Mouse (Mus musculus): Measurements from ENCODE around the gene P4ha2. TPM values are rescaled to one million over a fixed set of nuclear protein-coding genes. Genes with fewer than 3 reads are reported as not detected.
A peak's percentile ranks its signal among the peaks of the same experiment; 100 is the strongest.
"Not testable (repeated sequence)": the region's sequence is repeated elsewhere in the genome, so short reads cannot be mapped to it uniquely, and the experiment has no call there.

Gene P4ha2
- polyA plus RNA-seq, 2 experiments, result 1.7 to 1.8 TPM

GRCm38 (mm10) chr11:54127397-54127796, 27.5 kb downstream of the P4ha2 start:
- no peak overlapping the region for H3K27ac ChIP-seq
- peak overlapping the region; percentile 65 for H3K4me2 ChIP-seq (ENCODE audit: low read depth)
- TF ChIP-seq CTCF (IDR thresholded peaks at IDR 0.05; ENCODE audit: low read depth) (no peak), EP300 (IDR thresholded peaks at IDR 0.05; ENCODE audit: low read depth) (no peak)
- WGBS (ENCODE audit: insufficient replicate concordance), result 13% methylated on average over 2 of the region's 2 CpGs
- peaks cover 5 to 8% of the 10 kb centered on the region in 2 experiments for H3K4me1 ChIP-seq (replicated peaks; ENCODE audit: control insufficient read depth in 2 of 2, insufficient read depth in 2 of 2, low read length in 1 of 2)
- peak; percentile 65; the same call in 1 of the 2 replicates for ATAC-seq (ENCODE audit: insufficient read depth)
- H3K4me3 ChIP-seq (ENCODE audit: insufficient read depth in 1 of 2, low read depth in 2 of 2, low read length in 2 of 2), result peak overlapping the region in 1 of 2 experiments; percentile 40; a peak in 1 of 4 replicates
- no peaks in the 10 kb centered on the region for H3K9me3 ChIP-seq (ENCODE audit: control insufficient read depth, low read length)
- H3K9ac ChIP-seq (replicated peaks), result peak overlapping the region; percentile 16; the same call in 1 of the 2 replicates
- no peaks in the 10 kb centered on the region for H3K36me3 ChIP-seq (replicated peaks; ENCODE audit: control insufficient read depth, insufficient read depth, low read depth)
- DNase-seq (ENCODE audit: low read depth in 3 of 3, low spot score in 3 of 3), result peak in 1 of 3 experiments; percentile 11
- H3K27me3 ChIP-seq (ENCODE audit: control insufficient read depth, insufficient read depth, low read length), result no peaks in the 10 kb centered on the region

- ATAC-seq (ENCODE audit: insufficient read depth) (no peak), DNase-seq (ENCODE audit: low read depth in 3 of 3, low spot score in 3 of 3) (no peak)
- no peak overlapping the region for H3K27ac ChIP-seq
- H3K4me2 ChIP-seq (ENCODE audit: low read depth), result no peak overlapping the region
- H3K9me3 ChIP-seq (ENCODE audit: control insufficient read depth, low read length), result no peaks in the 10 kb centered on the region
- no peak overlapping the region for H3K9ac ChIP-seq (replicated peaks)
- H3K4me3 ChIP-seq (ENCODE audit: insufficient read depth in 1 of 2, low read depth in 2 of 2, low read length in 2 of 2), result no peak overlapping the region
- WGBS (ENCODE audit: insufficient replicate concordance), result 72% methylated on average over 8 of the region's 8 CpGs
- TF ChIP-seq EP300 (IDR thresholded peaks at IDR 0.05; ENCODE audit: low read depth) (no peak), CTCF (IDR thresholded peaks at IDR 0.05; ENCODE audit: low read depth) (no peak)
- no peaks in the 10 kb centered on the region for H3K36me3 ChIP-seq (replicated peaks; ENCODE audit: control insufficient read depth, insufficient read depth, low read depth)
- H3K4me1 ChIP-seq (replicated peaks; ENCODE audit: control insufficient read depth in 2 of 2, insufficient read depth in 2 of 2, low read length in 1 of 2), result peaks cover 5 to 10% of the 10 kb centered on the region in 2 experiments
- H3K27me3 ChIP-seq (ENCODE audit: control insufficient read depth, insufficient read depth, low read length), result no peaks in the 10 kb centered on the region
Measured at GRCm38 (mm10) chr11:54129955-54130354, 30.1 kb downstream of the P4ha2 start.

GRCm38 (mm10) chr11:54130721-54131120, 30.8 kb downstream of the P4ha2 start:
- Histone ChIP-seq H3K4me2 (ENCODE audit: low read depth) (no peak overlapping the region), H3K4me3 (ENCODE audit: insufficient read depth in 1 of 2, low read depth in 2 of 2, low read length in 2 of 2) (no peak overlapping the region), H3K9ac (replicated peaks) (no peak overlapping the region), H3K27ac (no peak overlapping the region), H3K36me3 (replicated peaks; ENCODE audit: control insufficient read depth, insufficient read depth, low read depth) (no peaks in the 10 kb centered on the region), H3K9me3 (ENCODE audit: control insufficient read depth, low read length) (no peaks in the 10 kb centered on the region), H3K27me3 (ENCODE audit: control insufficient read depth, insufficient read depth, low read length) (no peaks in the 10 kb centered on the region), H3K4me1 (replicated peaks; ENCODE audit: control insufficient read depth in 2 of 2, insufficient read depth in 2 of 2, low read length in 1 of 2) (peaks cover 5 to 12% of the 10 kb centered on the region in 2 experiments)
- WGBS (ENCODE audit: insufficient replicate concordance), result 71% methylated on average over 6 of the region's 6 CpGs
- ATAC-seq (ENCODE audit: insufficient read depth) (no peak), DNase-seq (ENCODE audit: low read depth in 3 of 3, low spot score in 3 of 3) (no peak)
- TF ChIP-seq CTCF (IDR thresholded peaks at IDR 0.05; ENCODE audit: low read depth), result no peak
- no peak for TF ChIP-seq EP300 (IDR thresholded peaks at IDR 0.05; ENCODE audit: low read depth)

DNA sequence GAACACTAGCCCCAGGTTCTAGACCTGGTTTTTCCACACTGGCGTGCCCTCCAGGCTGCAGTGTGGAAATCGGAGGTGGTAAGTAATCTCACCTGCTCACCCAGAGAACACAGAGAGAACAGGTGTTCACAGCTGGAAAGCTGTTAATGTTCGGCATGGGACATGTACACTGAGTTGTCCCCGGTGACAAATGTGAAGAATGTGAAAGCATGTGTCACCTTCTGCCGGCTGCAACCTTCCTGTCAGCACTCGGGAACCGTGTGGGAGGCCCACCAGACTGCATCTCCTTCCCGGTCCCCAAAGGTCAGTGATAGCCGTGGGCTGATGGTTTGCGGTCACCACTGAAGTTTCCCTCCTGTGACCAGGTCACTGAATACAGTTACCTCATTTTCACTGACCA, 32.4 kb downstream of the P4ha2 start:
- Histone ChIP-seq H3K9me3 (ENCODE audit: control insufficient read depth, low read length) (no peaks in the 10 kb centered on the region), H3K27ac (no peak overlapping the region), H3K4me3 (ENCODE audit: insufficient read depth in 1 of 2, low read depth in 2 of 2, low read length in 2 of 2) (no peak overlapping the region), H3K4me1 (replicated peaks; ENCODE audit: control insufficient read depth in 2 of 2, insufficient read depth in 2 of 2, low read length in 1 of 2) (peaks cover 2 to 6% of the 10 kb centered on the region in 2 experiments), H3K4me2 (ENCODE audit: low read depth) (no peak overlapping the region), H3K27me3 (ENCODE audit: control insufficient read depth, insufficient read depth, low read length) (no peaks in the 10 kb centered on the region), H3K36me3 (replicated peaks; ENCODE audit: control insufficient read depth, insufficient read depth, low read depth) (no peaks in the 10 kb centered on the region), H3K9ac (replicated peaks) (no peak overlapping the region)
- 66% methylated on average over 10 of the region's 10 CpGs for WGBS (ENCODE audit: insufficient replicate concordance)
- no peak for TF ChIP-seq EP300 (IDR thresholded peaks at IDR 0.05; ENCODE audit: low read depth)
- TF ChIP-seq CTCF (IDR thresholded peaks at IDR 0.05; ENCODE audit: low read depth), result no peak
- ATAC-seq (ENCODE audit: insufficient read depth) (no peak), DNase-seq (ENCODE audit: low read depth in 3 of 3, low spot score in 3 of 3) (no peak)

DNA sequence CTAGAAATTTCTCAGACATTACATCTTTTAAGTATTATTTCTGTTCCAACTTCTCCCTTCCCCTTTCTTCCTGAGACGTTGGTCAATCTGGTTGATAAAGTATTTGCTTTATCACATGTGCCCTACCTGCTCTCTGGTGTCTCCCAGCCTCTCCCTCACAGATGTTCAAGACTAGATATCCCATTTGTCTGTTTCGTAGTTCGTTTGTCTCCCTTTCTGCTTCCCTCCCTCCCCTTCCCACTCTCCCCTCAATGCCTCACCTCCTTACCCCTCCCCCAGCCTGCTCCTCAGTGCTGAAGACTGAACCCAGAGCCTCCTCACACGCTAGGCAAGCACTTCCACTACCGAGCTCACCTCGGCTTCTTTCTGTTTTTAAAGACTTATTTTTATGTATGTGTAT, 35.0 kb downstream of the P4ha2 start:
- no peaks in the 10 kb centered on the region for H3K27me3 ChIP-seq (ENCODE audit: control insufficient read depth, insufficient read depth, low read length)
- no peaks in the 10 kb centered on the region for H3K36me3 ChIP-seq (replicated peaks; ENCODE audit: control insufficient read depth, insufficient read depth, low read depth)
- peaks cover 0 to 4% of the 10 kb centered on the region in 2 experiments; a peak in 3 of 4 replicates for H3K4me1 ChIP-seq (replicated peaks; ENCODE audit: control insufficient read depth in 2 of 2, insufficient read depth in 2 of 2, low read length in 1 of 2)
- DNase-seq (ENCODE audit: low read depth in 3 of 3, low spot score in 3 of 3) (no peak), ATAC-seq (ENCODE audit: insufficient read depth) (peak; percentile 62; the same call in 1 of the 2 replicates)
- H3K9me3 ChIP-seq (ENCODE audit: control insufficient read depth, low read length), result no peaks in the 10 kb centered on the region
- no peak overlapping the region for H3K27ac ChIP-seq
- no peak overlapping the region for H3K4me2 ChIP-seq (ENCODE audit: low read depth)
- TF ChIP-seq CTCF (IDR thresholded peaks at IDR 0.05; ENCODE audit: low read depth) (no peak), EP300 (IDR thresholded peaks at IDR 0.05; ENCODE audit: low read depth) (peak; percentile 61)
- H3K9ac ChIP-seq (replicated peaks), result no peak overlapping the region
- no peak overlapping the region for H3K4me3 ChIP-seq (ENCODE audit: insufficient read depth in 1 of 2, low read depth in 2 of 2, low read length in 2 of 2)
- 36% methylated on average over 6 of the region's 6 CpGs for WGBS (ENCODE audit: insufficient replicate concordance)

DNA sequence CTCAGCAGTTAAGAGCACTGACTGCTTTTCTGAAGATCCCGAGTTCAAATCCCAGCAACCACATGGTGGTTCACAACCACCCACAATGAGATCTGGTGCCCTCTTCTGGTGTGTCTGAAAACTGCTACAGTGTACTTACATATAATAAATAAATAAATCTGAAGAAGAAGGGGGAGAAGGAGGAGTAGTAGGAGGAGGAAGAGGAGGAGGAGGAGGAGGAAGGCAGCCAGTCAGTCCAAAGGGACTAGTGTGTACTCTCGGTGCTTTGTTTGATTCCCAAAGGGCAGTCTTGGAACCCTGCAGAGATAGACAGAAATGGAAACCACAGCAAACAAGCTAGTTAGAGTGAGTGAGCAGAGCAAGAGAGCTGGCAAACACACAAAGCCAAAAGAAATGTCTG, 40.3 kb downstream of the P4ha2 start:
- H3K27me3 ChIP-seq (ENCODE audit: control insufficient read depth, insufficient read depth, low read length); H3K36me3 ChIP-seq (replicated peaks; ENCODE audit: control insufficient read depth, insufficient read depth, low read depth); ATAC-seq (ENCODE audit: insufficient read depth); H3K4me1 ChIP-seq (replicated peaks; ENCODE audit: control insufficient read depth in 2 of 2, insufficient read depth in 2 of 2, low read length in 1 of 2); H3K4me3 ChIP-seq (ENCODE audit: insufficient read depth in 1 of 2, low read depth in 2 of 2, low read length in 2 of 2); H3K27ac ChIP-seq; H3K9ac ChIP-seq (replicated peaks); H3K9me3 ChIP-seq (ENCODE audit: control insufficient read depth, low read length); H3K4me2 ChIP-seq (ENCODE audit: low read depth): not testable (repeated sequence)
- WGBS (ENCODE audit: insufficient replicate concordance), result 34% methylated on average over 2 of the region's 2 CpGs
- DNase-seq (ENCODE audit: low read depth in 3 of 3, low spot score in 3 of 3), result peak in 2 of 3 experiments; percentile 45 to 51
